Mouse (Mus musculus): ENCODE measurements around the gene Pacsin1. TPM values are rescaled to one million over a fixed set of nuclear protein-coding genes. Genes with fewer than 3 reads are reported as not detected.
"Not testable (repeated sequence)": the region's sequence is repeated elsewhere in the genome, so short reads cannot be mapped to it uniquely, and the experiment has no call there.

Pacsin1 gene
- polyA plus RNA-seq, 1 experiment from 2014 or later = 3.1 TPM

DNA sequence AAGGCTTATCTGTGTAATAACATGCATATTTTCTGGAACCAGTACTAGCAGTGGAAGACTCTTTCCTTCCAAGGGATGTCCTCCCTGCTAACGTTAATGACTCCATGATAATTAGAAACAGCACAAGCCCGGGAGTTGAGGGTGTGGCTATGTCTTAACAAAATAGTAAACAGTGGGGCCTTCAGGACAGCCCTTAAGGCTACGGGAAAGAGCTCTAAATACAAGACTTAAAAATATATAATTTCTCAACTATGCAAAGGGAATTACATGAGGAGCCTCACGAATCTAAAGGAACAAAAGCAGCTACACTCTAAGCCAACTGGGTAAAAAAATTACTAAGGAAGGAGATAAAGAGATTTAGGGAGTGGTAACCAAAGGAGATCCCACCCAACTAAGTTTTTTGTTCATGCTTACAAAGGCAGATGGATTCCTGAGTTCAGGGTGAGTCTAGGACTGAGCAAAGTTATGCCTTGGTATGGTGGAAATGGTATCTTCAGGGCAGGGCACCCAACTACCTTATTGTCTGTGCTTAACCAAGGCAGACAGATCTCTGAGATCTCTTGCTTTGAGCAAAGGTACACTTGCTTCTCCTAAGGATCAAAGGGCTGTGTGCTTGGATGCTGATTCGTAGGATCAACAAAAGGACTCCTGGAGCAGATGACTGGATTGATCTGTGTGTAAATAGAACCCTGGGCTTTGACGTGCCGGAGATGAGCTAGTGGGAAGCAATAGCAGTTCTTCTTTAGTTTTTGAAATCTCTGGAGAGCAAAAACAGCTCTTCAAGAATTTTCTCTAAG is 29.7 kb upstream of the Pacsin1 start:
- H3K4me3 ChIP-seq = no peak overlapping the region
- 0 out of 2 replicates have a peak overlapping the region, but pooled peaks have one; percentile 17 for H3K27ac ChIP-seq (replicated peaks)
- peaks cover 19% of the 10 kb centered on the region for H3K36me3 ChIP-seq
- H3K4me1 ChIP-seq = peaks cover 50% of the 10 kb centered on the region
- 31% methylated on average over 7 of the region's 7 CpGs for WGBS
- no peaks in the 10 kb centered on the region for H3K27me3 ChIP-seq (ENCODE audit: low read depth, poor library complexity, severe bottlenecking)
- DNase-seq (ENCODE audit: low spot score) = no peak
- no peaks in the 10 kb centered on the region for H3K9me3 ChIP-seq (replicated peaks)

GRCm38 (mm10) chr17:27626681-27627080 is 28.6 kb upstream of the Pacsin1 start:
- WGBS = 26% methylated on average over 5 of the region's 5 CpGs
- DNase-seq (ENCODE audit: low spot score) = peak; percentile 33
- peak overlapping the region; percentile 67 for H3K27ac ChIP-seq (replicated peaks)
- no peak overlapping the region for H3K4me3 ChIP-seq
- peaks cover 29% of the 10 kb centered on the region for H3K36me3 ChIP-seq
- peaks cover 42% of the 10 kb centered on the region for H3K4me1 ChIP-seq
- H3K9me3 ChIP-seq (replicated peaks) = no peaks in the 10 kb centered on the region
- H3K27me3 ChIP-seq (ENCODE audit: low read depth, poor library complexity, severe bottlenecking) = no peaks in the 10 kb centered on the region

DNA sequence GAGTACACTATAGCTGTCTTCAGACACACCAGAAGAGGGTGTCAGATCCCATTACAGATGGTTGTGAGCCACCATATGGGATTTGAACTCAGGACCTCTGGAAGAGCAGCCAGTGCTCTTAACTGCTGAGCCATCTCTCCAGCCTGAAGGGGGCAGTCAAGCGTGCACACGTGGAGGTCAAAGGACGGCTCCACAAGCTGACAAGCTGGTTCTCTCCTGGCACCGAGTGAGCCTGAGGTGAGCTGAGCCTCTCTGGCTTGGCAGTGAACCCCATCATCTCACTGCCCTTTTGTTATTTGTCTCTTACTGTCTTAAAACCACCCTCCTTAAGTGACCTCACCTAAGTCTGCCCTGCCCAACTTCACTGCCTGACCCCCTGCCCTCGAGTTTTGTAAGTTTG is 27.9 kb upstream of the Pacsin1 start:
- Histone ChIP-seq H3K27me3 (ENCODE audit: low read depth, poor library complexity, severe bottlenecking) (no peaks in the 10 kb centered on the region), H3K9me3 (replicated peaks) (no peaks in the 10 kb centered on the region), H3K4me1 (peaks cover 45% of the 10 kb centered on the region), H3K27ac (replicated peaks) (no peak overlapping the region), H3K4me3 (no peak overlapping the region), H3K36me3 (peaks cover 37% of the 10 kb centered on the region)
- 49% methylated on average over 5 of the region's 5 CpGs for WGBS
- DNase-seq (ENCODE audit: low spot score) = no peak

- H3K27me3 ChIP-seq (ENCODE audit: low read depth, poor library complexity, severe bottlenecking) = no peaks in the 10 kb centered on the region
- peaks cover 54% of the 10 kb centered on the region for H3K4me1 ChIP-seq
- WGBS = 90% methylated on average over 8 of the region's 8 CpGs
- no peaks in the 10 kb centered on the region for H3K9me3 ChIP-seq (replicated peaks)
- H3K27ac ChIP-seq (replicated peaks) = no peak overlapping the region
- no peak for DNase-seq (ENCODE audit: low spot score)
- H3K4me3 ChIP-seq = no peak overlapping the region
- H3K36me3 ChIP-seq = peaks cover 46% of the 10 kb centered on the region
These were observed 26.9 kb upstream of the Pacsin1 start for GRCm38 (mm10) chr17:27628376-27628775.

DNA sequence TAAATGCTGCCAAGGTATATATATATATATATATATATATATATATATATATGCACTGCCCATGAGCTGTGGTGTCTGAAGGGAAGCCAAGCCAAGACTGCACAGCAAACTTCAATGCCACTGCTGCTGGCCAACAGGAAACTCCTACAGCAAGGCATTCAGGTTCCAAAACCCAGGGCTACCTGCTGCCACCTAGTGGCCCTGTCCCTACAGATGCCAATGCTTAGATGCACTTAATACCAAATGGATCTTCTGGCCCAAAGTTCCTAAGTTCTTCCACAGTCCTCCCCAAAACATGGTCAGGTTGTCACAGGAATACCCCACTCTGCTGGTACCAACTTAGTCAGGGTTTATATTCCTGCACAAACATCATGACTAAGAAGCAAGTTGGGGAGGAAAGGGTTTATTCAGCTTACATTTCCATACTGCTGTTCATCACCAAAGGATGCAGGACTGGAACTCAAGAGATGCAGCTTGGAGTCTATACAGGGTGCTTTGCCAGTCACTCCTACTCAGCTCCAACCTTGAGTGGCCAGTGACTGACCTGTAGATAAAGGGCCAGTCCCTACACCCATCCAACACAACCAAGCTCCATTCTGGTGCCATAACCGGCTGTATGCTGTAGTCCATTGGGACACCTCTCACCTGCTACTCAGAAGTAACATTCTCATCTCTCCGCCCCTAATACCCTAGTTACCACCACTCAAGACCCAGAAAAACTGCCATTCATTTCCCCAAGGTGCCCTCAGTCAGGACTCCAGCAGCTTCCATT is 25.9 kb upstream of the Pacsin1 start:
- H3K27me3 ChIP-seq (ENCODE audit: low read depth, poor library complexity, severe bottlenecking) = no peaks in the 10 kb centered on the region
- H3K27ac ChIP-seq (replicated peaks) = no peak overlapping the region
- no peaks in the 10 kb centered on the region for H3K9me3 ChIP-seq (replicated peaks)
- H3K4me3 ChIP-seq = no peak overlapping the region
- DNase-seq (ENCODE audit: low spot score) = peak; percentile 75
- H3K36me3 ChIP-seq = peaks cover 55% of the 10 kb centered on the region
- peaks cover 55% of the 10 kb centered on the region for H3K4me1 ChIP-seq
- WGBS = 72% methylated on average over 2 of the region's 2 CpGs

DNA sequence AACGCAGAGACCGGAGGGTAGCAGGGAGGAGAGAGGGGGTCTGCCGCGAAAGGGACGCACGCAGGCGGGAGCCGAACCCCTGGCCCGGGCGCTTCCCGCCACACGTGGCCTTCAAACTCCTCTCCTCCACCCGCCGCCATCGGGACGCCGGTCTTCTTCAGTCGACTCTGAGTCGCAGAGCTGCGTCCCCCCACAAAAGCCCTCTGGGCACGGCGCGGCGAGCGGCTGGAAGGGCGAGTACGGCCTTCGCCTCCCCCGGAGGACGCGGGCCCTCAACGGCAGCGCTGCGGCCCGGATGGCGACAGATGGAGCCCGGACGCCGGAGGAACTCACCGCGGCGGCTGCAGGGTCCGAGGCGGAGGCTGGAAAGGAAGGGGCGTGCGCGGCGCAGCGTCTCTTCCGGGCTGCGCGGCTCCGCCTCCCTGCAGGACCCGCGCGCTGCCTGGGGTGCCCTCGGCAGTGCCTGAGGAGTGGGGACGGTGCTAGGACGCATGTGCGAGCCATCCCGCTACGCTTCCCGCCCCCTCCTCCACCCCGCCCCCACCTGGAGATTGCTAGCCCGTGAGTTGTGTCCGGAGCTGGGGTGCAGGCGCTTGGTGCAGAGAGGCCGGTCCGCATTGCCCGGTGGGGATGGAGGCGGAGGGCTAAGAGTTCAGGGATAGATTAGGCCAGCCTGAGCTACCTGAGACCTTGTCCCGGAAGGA is 20.3 kb upstream of the Pacsin1 start, which contains the start of gene RPS10-NUDT3:
Gene RPS10-NUDT3, minus strand, starts transcription at position 352 of the 704 bp plus-strand sequence.
- under 1% methylated on average over 72 of the region's 72 CpGs for WGBS
- H3K9me3 ChIP-seq (replicated peaks) = no peaks in the 10 kb centered on the region
- H3K4me3 ChIP-seq = peak within 1 kb of the TSS; percentile 82
- peaks cover 43% of the 10 kb centered on the region for H3K36me3 ChIP-seq
- DNase-seq (ENCODE audit: low spot score) = peak; percentile 95
- peak within 1 kb of the TSS; percentile 96 for H3K27ac ChIP-seq (replicated peaks)
- H3K27me3 ChIP-seq (ENCODE audit: low read depth, poor library complexity, severe bottlenecking) = no peaks in the 10 kb centered on the region
- H3K4me1 ChIP-seq = peaks cover 41% of the 10 kb centered on the region

GRCm38 (mm10) chr17:27635575-27635903 is 19.8 kb upstream of the Pacsin1 start:
- not testable (repeated sequence) for H3K9me3 ChIP-seq (replicated peaks); H3K27me3 ChIP-seq (ENCODE audit: low read depth, poor library complexity, severe bottlenecking); DNase-seq (ENCODE audit: low spot score)
- WGBS = 61% methylated on average over 9 of the region's 9 CpGs
- H3K4me1 ChIP-seq = peaks cover 41% of the 10 kb centered on the region
- peak overlapping the region; percentile 82 for H3K4me3 ChIP-seq
- peaks cover 38% of the 10 kb centered on the region for H3K36me3 ChIP-seq
- peak overlapping the region; percentile 96 for H3K27ac ChIP-seq (replicated peaks)

- Histone ChIP-seq H3K27me3 (ENCODE audit: low read depth, poor library complexity, severe bottlenecking) (no peaks in the 10 kb centered on the region), H3K4me1 (peaks cover 41% of the 10 kb centered on the region), H3K36me3 (peaks cover 29% of the 10 kb centered on the region), H3K27ac (replicated peaks) (peak within 1 kb of the TSS; percentile 96), H3K9me3 (replicated peaks) (no peaks in the 10 kb centered on the region), H3K4me3 (peak within 1 kb of the TSS; percentile 82)
- WGBS = 57% methylated on average over 18 of the region's 18 CpGs
- DNase-seq (ENCODE audit: low spot score) = no peak
These were observed 18.9 kb upstream of the Pacsin1 start, which contains the start of gene Rps10 for GRCm38 (mm10) chr17:27636132-27637020. Rps10 (minus strand) TSS chr17:27636669.

DNA sequence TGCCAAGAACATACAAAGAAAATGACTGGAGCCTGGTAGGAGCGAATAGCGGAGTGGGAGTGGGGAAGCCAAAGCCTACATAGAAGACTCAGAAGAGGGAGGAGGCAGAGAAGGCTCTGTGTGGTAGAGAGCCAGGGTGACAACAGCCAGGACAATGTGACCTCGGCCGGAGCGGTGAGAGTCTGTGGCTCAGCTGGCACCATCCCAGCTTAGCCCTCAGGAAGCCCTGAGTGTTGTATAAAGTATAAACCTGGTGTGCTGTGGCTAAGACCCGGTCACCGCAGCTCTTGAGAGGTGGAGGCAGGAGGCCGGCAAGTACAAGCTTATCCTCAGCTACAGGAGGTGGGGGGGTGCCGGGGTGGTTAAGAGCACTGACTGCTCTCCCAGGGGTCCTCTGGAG is 18.0 kb upstream of the Pacsin1 start:
- H3K4me1 ChIP-seq = peaks cover 33% of the 10 kb centered on the region
- WGBS = 69% methylated on average over 9 of the region's 9 CpGs
- no peak for DNase-seq (ENCODE audit: low spot score)
- no peaks in the 10 kb centered on the region for H3K9me3 ChIP-seq (replicated peaks)
- peaks cover 20% of the 10 kb centered on the region for H3K36me3 ChIP-seq
- H3K4me3 ChIP-seq = no peak overlapping the region
- H3K27me3 ChIP-seq (ENCODE audit: low read depth, poor library complexity, severe bottlenecking) = no peaks in the 10 kb centered on the region
- H3K27ac ChIP-seq (replicated peaks) = no peak overlapping the region

- whole genome bisulfite sequencing = 78% methylated on average over 20 of the region's 20 CpGs
- Histone ChIP-seq H3K27me3 (ENCODE audit: low read depth, poor library complexity, severe bottlenecking) (no peaks in the 10 kb centered on the region), H3K4me3 (no peak overlapping the region), H3K36me3 (peaks cover 4% of the 10 kb centered on the region; the same call in 1 of the 2 replicates), H3K9me3 (replicated peaks) (no peaks in the 10 kb centered on the region), H3K4me1 (peaks cover 26% of the 10 kb centered on the region), H3K27ac (replicated peaks) (no peak overlapping the region)
- no peak for DNase-seq (ENCODE audit: low spot score)
These were observed 16.4 kb upstream of the Pacsin1 start for GRCm38 (mm10) chr17:27638921-27639332.

DNA sequence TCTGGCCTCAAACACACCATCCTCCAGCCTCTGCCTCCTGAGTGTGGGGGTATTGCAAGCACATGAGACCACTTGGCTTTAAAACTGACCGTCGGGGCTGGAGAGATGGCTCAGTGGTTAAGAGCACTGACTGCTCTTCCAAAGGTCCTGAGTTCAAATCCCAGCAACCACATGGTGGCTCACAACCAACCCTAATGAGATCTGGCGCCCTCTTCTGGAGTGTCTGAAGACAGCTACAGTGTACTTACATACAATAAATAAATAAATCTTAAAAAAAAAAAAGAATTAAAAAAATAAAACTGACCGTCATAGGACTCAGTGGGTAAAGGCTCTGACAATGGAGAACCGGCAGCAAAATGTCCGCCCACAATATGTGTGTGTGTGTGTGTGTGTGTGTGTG is 15.5 kb upstream of the Pacsin1 start:
- 87% methylated on average over 6 of the region's 6 CpGs for WGBS

More for the DNA sequence above, 15.5 kb upstream of the Pacsin1 start:
- not testable (repeated sequence) for H3K27ac ChIP-seq (replicated peaks); H3K36me3 ChIP-seq; H3K9me3 ChIP-seq (replicated peaks); DNase-seq (ENCODE audit: low spot score); H3K4me3 ChIP-seq; H3K27me3 ChIP-seq (ENCODE audit: low read depth, poor library complexity, severe bottlenecking)
- H3K4me1 ChIP-seq = peaks cover 20% of the 10 kb centered on the region
